Mouse (Mus musculus): Measurements from ENCODE around the gene Tmem217.
"Not testable (repeated sequence)": the region's sequence is repeated elsewhere in the genome, so short reads cannot be mapped to it uniquely, and the experiment has no call there.

The Tmem217 gene

DNA sequence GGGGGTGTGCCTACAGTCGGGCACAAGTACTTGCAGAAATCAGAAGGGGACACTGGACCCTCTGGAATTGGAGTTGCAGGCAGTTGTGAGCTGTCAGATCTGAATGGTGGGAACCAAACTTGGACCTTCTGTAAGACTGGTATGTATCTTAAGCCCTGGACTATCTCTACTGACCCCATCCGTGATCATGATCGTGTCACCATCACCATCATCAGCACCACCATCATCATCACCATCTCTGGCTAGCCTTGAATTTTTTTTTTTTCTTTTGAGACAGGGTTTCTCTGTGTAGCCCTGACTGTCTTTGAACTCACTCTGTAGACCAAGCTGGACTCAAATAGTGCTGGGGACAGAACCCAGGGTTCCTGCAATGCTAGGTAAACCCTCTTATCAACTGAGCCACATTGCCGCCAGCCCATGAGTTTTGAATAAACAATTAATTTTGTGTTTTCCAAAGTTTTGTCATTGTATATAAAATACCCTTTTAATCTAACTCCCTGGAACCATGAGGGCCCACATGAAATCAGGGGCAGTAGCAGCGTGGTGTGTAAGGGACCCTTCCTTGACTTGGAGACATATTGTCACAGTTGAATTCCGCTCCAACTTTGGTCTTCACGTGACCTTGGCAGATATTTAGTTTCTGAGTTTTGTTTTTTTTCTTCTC is 50.0 kb downstream of the Tmem217 start:
- no peak for DNase-seq

DNA sequence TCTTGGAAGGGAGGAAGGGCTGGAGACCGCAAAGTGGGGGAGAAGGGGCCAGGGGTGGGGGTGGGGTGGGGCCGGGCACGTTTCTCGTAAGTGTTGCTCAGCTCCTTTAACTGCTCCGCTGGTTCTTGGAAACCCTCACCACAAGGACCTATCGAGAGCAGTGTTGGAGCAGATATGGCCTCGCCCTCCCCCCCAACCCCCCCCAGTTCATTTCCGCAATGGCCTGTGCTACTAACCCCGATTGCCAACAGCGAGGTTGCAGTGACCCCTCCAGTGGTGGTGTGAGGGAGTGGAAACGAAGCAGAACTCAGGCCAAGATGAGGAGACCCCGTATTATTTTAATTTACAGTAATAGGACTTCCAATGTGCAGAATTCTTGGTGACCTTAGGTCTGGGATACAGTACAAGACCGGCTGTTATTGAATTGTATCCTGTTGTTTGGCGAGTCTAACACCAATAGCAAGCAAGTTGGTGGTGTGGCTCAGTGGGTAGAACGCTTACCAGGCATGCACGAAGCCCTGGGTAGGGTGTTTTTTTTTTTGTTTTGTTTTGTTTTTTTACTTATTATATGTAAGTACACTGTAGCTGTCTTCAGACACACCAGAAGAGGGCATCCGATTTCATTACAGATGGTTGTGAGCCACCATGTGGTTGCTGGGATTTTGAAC is 51.2 kb downstream of the Tmem217 start:
- DNase-seq = no peak

DNA sequence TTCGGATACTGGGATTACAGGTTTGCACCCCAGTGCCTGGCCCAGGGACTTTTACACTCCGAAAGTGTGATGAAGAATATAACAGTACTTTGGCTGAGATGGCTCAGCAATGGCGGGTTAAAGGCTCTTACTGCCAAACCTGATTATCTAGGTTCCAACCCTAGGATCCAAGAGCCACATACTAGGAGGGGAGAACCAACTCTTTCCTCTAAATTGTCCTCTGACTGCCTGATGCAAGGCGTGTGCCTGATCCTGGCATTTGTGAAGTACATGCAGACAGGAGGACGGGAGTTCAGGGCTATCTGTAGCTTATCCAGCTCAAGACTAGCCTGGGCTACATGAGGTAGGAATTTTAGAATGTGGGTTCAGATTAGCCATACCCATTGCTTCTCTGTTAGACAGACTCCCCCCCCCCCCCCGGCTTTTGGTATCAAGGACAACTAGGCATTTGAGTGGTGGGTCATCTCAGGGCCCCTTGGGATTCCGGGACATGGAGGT is 51.9 kb downstream of the Tmem217 start:
- DNase-seq = no peak

DNA sequence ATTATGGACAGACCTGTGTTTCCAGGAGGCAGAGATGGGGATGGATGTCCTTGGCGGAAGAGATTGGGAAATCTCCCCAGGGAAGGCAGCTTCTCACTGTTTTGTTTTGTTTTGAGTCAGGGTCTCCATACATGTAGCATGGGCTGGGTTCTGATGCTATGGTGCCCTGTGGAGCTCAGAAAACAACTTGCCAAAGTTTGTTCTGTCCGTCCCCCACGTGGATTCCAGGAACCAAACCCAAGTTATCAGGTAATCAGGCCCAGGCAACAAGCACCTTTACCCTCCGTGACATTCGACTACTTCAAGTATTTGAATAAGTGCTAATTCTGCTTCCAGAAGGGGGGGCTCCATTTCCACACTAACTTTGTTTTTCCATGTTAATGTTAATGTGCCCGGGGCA is 52.7 kb downstream of the Tmem217 start:
- DNase-seq = no peak

DNA sequence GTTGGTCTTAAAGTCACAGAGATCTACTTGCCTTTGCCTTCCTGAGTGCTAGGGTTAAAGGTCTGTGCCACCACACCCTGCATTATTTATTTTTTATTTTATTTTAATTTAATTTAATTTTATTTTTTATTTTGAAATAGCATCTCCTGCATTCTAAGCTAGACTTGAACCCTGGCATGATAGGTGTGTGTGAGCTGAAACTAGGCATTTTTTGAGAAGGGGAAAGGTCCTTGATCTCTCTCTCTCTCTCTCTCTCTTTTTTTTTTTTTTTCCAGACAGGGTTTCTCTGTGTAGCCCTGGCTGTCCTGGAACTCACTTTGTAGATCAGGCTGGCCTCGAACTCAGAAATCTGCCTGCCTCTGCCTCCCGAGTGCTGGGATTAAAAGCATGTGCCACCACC is 53.2 kb downstream of the Tmem217 start:
- not testable (repeated sequence) for DNase-seq

DNA sequence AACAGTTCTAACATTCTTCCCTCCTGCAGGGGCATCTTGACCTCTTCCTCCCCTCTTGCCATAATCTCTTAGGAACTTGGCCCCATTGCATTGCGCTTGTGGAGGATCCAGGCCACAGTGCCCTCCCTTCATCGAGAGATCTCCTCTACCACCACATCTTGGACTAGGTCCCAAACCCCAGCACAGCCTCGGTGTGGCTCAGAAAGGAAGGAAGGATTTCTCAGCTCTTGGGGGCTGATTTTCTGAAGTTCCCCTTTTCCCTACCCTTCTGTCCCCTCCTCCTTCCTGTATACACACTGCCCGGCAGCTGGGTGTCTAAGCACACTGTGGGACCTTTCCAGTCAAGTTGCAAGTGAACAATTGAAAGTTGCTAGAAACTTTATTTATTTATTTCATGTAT is 54.2 kb downstream of the Tmem217 start:
- DNase-seq = no peak

DNA sequence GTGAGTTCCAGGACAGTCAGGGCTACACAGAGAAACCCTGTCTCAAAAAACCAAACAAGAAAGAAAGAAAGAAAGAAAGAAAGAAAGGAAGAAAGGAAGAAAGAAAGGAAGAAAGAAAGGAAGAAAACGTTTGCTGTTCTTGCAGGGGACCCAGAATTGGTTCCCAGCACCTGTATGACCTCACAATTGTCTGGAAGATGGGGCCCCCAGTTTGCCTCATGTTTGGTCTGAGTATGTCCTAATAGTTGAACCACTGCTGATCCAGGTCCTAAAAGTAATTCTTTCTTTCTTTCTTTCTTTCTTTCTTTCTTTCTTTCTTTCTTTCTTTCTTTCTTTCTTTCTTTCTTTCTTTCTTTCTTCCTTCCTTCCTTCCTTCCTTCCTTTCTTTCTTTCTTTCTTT is 54.7 kb downstream of the Tmem217 start:
- not testable (repeated sequence) for DNase-seq

DNA sequence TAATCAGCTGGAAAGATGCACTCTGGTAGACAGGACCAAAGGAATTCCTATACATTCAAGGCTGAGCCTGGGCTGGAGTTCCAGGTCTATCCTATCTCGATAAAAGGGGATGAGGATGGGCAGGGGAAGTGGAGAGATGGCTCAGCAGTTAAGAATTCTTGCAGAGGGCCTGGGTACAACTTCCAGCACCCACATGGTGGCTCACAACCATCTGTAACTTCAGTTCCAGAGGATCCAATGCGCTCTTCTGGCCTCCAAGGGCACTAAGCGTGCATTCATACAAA is 55.2 kb downstream of the Tmem217 start:
- DNase-seq = no peak

DNA sequence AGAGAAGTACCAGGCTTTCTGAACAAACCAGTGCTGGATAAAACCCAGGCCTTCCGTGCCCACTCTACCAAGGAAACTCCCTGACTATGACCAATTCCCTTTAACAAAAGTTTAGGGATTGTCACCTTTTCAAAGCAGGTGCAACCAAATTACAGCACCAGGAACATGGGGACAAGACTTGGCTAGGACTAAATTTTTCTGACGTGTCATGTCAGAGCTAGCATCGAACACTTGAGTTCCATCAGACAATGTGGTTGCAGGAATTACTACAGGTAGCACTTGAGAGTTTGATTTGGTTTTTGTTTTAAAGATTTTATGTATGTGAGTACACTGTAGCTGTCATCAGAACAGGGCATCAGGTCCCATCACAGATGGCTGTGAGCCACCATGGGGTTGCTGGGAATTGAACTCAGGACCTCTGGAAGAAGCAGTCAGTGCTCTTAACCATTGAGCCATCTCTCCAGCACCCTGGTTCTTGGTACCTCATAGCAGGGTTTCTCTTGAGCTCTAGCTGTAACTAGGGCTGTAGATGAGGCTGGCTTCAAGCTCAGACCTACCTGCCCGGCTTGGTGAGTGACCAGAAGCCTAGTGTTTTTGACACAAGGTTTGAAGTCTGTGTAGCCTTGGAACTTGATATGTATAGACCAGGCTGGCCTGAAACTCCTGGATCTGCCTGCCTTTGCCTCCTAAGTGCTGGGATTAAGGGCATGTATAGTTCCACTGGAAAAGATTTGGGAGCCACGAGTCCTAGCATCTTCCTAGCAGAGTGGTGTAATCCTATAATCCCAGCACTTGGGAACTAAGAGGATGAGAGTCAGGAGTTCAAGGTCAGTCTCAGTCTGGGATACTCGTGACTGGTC is 55.7 kb downstream of the Tmem217 start:
- DNase-seq = no peak

DNA sequence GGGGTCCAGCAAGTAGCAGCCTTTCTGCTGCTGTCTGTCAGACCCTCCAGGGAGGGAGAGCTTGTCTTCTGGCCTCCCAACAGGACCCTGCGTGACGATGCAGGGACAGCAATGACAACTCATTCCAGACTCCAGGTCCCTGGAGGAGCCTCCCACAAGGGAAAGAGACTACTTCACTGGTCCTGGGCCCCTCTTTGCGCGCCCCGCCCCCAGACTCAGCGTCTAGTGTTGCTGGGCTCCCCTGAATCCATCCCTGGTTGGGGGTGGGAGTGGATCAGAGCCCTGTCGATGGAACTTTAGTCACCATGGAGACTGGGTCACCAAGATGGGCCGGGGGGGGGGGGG is 57.5 kb downstream of the Tmem217 start:
- DNase-seq = peak; percentile 21

DNA sequence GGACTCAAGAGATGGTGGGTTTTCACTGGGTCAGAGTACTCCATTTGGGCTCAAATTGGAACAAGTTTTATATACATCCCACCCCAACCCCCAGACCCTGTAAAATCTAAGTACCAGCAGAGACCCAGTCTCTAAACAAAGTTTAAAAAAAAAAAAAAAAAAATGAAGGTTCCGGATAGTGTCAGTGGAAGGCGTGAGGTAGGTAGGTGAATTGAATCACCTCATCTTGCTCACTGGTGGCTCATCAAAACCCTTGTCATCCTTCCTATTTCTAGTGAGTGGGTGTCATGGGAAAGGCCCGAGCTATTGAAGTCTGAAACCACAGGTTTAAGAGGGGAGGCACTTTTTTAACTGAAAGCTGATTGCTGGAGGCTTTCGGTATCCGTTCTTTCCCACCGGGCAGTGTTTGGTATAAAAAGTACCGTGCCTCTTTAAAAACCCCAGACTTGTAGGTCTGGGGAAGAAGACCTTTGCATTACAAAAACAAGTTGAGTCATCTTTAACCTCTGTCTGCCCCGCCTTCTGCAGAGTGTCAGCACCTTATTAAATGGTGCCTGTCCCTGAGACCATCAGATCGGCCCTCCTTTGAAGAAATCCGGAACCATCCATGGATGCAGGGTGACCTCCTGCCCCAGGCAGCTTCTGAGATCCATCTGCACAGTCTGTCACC is 58.0 kb downstream of the Tmem217 start:
- DNase-seq = no peak

DNA sequence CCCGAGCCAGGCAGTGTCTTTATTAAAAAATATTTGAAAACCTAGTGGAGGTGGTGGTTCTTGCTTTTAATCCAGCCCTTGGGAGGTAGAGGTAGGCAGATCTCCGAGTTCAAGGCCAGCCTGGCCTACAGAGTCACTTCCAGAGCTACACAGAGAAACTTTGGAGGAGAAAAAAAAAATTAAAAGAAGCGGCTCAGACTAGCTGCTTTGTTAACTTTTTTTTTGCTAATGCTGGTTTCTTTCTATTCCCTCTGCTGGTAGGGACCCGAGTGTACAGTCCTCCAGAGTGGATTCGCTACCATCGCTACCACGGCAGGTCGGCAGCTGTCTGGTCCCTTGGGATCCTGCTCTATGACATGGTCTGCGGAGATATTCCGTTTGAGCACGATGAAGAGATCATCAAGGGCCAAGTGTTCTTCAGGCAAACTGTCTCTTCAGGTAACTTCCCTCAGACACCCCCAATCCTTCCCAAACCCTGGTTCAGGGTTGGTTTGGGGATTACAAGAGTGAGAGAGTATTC is 58.7 kb downstream of the Tmem217 start:
- DNase-seq = no peak

DNA sequence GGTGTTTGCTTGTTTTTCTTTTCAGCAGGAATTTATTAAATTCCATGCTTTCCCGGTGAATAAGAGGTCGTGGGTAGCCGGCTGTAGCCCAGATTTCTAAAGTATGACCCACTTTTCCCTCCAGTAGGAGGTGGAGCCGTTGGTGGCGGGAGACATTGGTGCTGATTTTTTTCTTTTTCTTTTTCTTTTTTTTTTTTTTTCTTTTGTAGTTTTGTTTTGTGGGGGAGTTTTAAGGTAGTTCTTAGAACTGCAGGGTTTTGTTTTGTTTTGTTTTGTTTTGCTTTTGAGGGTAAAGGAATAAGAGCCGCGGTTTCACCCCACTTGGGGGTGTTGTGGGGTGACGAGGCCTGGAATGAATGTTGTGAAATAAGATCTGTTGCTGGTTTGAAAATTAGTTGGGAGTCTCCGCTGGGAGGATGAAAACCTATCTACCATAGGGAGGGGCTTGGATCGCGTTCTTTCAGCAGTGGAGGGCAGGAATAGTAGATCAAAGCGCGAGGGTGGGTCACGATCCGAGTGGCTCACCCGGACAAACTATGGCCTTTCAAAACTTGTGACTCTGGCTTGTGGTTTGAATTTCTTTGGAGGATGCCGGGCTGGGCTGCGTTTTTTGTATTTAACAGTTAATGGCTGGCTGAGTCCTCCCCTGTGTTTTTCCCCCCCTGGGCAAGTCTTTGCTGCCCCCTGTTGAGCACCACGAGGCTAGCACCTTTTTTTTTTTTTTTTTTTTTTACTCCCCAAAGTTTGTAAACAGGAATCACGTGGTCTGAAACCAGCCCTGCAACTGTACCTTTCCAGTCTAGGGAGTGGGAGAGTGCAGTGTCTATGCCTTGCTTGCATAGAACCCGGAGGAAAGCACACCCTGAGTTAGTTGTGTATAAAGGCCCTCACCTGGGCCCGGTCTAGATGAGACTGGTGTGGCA is 59.7 kb downstream of the Tmem217 start:
- peak; percentile 54 for DNase-seq

DNA sequence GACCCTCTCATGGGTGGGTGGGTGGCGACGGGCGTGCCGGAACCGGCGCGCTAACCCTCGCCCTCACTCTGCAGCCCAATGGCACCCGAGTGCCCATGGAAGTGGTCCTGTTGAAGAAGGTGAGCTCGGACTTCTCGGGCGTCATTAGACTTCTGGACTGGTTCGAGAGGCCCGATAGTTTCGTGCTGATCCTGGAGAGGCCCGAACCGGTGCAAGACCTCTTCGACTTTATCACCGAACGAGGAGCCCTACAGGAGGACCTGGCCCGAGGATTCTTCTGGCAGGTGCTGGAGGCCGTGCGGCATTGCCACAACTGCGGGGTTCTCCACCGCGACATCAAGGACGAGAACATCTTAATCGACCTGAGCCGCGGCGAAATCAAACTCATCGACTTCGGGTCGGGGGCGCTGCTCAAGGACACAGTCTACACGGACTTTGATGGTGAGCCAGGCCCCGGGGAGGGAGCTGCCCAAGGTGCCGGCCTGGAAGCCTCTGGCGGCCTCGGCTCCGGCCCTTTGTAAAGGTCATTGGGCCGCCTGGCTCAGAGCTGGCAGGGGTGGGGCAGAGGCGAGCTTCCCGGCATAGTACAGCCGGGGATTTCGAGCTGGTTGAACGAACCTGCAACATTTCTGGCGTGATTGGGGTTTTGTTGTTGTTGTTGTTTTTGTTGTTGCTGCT is 60.5 kb downstream of the Tmem217 start:
- peak; percentile 62 for DNase-seq

DNA sequence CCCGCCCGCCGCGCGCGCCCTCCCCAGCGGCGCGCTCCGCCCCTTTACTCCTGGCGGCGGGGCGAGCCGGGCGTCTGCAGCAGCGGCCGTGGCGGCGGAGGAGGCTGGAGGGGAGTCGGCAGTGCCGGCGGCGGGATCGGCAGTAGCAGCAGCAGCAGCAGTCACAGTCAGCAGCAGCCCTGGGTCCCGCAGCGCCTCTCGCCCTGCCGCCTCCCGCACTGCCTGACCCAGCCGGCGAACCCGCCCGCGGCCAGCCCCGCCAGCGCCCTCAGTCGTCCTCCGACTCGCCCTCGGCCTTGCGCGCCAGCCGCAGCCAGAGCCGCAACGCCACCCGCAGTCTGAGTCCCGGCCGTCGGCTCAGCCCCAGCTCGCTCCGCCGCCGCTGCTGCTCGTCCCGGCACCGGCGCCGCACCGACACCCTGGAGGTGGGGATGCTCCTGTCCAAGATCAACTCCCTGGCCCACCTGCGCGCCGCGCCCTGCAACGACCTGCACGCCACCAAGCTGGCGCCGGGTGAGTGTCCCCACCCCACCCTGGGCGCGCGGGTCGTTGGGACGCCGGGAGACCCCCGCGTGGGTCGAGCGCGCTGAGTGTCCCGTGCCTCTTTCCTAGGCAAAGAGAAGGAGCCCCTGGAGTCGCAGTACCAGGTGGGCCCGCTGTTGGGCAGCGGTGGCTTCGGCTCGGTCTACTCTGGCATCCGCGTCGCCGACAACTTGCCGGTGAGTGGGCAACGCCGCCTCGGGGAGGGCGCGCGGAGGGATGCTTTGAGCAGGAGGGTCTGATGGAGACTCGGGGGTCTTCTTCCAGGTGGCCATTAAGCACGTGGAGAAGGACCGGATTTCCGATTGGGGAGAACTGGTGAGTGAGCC is 61.2 kb downstream of the Tmem217 start, which contains the start of gene Pim1:
Gene Pim1, plus strand, starts transcription at position 41 of the 869 bp plus-strand sequence.
- no peak for DNase-seq

DNA sequence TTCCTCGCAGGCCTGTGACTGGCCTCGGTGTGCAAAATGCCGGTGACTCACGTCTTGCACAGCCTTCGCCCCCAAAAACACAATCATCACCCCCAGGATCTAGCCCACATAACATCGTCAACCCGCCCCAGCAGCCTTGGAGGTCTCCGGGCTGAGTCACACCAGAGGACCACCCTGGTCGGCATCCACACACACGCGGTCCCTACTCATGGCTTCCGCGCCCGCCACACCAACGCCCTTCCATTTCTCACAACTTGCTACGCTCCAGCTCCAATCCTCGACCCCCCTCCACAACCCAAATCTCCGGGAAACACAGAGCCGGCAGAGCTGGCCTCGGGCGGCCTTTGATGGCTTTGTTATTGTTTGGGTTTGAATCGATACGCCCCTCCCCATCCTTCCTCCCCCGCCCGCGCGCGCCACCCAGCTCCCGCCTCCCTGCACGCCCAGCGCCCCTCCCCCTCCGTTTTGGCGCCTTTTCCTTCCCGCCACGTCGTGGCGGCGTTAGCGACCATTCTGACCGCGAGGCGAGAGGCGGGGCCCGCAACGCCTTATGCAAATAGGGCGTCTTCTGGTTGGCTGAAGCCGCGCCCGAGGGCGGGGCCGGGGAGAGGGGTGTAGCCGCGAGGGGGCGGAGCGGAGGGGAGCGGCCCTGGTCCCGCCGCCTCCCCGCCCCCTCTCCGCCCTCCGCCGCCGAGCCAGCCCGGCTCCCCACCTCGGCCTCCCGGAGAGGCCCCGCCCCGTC is 62.0 kb downstream of the Tmem217 start:
- DNase-seq = peak; percentile 99

DNA sequence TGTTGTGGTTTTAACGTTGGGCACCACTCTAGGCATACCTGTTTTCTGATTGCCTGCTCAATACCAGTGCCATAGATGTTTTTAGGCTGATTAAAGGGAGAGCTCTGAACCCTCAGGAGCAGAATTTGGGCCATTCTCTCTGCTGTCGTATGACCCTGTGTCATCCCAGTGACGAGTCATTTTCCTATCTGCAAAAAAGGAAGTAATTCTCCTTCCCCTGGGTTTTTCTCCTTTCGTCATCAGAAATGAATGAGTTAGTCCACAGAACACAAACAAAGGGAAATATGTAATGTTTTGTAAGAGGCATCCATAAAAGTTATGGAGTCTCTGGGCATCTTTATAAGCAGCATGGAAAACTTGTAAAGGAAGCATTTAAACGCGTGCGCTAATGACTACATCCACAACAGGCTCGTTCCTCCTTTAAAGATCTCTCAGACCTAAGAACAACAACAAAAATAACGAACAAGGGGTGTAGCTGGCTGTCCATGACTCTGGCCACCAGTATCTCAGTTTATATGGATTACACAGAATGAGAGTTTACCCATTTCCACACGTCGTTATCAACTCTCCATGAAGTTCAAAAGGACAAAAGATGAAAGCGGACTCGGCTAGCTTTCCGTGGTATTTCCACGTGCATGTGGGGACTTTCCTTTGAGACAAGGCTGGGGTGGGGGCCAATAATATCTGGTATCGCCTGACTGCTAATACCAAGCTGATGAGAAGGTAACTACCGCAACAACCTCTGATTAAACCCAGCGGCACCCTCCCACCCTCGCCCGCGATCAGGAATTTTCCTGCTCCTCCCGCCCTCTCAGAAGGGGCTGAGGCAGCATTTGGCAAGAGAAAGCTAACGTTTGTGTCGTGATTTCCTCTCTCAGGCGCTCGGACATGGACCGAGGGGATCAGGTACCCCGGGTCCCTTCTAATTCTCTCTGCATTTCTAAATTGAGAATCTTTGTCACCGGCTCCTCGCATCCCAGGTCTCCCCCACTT is 62.9 kb downstream of the Tmem217 start:
- no peak for DNase-seq

DNA sequence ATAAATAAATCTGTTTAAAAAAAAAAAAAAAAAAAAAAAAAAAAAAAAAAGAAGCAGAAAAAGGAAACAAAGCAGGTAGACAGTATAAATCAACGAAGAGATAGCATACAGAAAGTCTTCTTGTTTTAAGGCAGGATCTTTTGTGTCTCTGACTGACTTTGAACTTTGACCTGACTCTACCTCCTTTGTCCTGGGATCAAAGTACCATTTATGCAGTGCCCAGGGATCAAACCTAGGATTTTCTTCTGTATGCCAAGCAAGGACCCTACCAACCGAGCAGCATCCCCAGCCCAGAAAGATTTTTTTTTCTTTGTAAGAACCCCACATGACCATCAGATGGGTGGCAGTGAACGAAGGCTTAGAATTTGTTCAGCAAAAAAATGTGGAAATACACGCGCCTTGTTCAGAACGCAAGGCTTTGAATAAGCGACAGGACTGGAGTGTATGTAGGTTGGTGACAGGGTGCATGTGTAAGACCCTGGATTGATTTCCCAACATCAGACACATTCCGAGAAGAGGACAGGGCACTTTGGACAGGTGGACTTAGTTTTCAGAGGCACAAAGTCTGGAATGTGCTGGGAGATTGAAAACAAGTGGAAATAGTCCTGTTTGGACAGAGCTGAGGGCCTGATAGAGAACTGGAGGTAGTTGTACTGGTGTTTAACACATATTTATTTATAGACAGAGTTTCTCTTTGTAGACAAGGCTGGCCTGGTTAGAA is 63.8 kb downstream of the Tmem217 start:
- DNase-seq = no peak
